Mouse (Mus musculus): Measurements from ENCODE around the gene Mtmr3.

GRCm38 (mm10) chr11:4620501-4621108 lies 25.9 kb upstream of the Mtmr3 start:
- TF ChIP-seq EP300 (IDR thresholded peaks at IDR 0.05) (no peak), CTCF (IDR thresholded peaks at IDR 0.05) (no peak)
